Mouse (Mus musculus): ENCODE data around the gene AC129217.1.

DNA sequence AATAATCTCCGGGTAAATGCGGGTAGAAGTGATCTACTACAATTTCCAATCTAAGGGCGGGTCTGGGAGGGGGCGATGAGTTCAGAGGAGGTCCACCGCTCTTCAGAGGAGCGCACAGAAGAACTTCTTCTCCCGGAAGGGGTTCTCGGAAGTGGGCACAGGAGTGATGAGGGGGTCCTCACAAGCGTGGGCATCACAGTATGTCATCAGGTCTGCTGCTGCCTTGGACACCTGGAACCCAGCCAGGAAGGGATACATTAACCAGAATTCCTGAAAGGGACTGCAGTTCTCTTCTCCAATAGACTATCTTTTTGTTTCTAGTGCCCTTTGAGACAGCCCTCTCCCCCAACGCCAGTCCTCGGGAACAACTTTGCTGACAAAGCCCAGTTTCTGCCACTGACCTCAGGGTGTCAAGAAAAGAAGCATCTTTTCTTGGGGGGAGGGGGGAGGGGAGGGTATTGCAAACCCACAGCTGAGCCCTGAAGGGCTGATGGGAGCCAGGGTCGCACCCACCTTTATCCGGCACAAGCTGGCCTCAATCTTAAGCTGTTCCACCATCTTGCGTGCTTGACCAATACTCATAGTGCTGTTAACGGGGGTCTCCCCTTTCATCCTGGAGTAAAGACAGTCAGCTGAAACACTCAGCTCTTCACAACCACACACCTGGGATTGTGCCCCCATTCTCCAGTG, 8.6 kb downstream of the AC129217.1 start:
- no peak for TF ChIP-seq CTCF (conservative IDR thresholded peaks at IDR 0.05; ENCODE audit: low read length)
- no peak for TF ChIP-seq NANOG (IDR thresholded peaks at IDR 0.05; ENCODE audit: borderline replicate concordance, low read length)
- no peak for TF ChIP-seq POU5F1 (IDR thresholded peaks at IDR 0.05; ENCODE audit: borderline replicate concordance, low read length)

Data from E14TG2a.4 (cell line).